Mouse (Mus musculus) heart, embryonic 13.5 days (tissue): ENCODE data around the gene Cyp2j7. TPM values are rescaled to one million over a fixed set of nuclear protein-coding genes. Genes with fewer than 3 reads are reported as not detected.

Experiments used
- polyA plus RNA-seq: library from polyadenylated mRNA; unstranded; fragments of >200 nt; fragmentation: Nextera tagmentation; extraction: Ambion mirVana; gene quantifications from 2 replicates; pipeline ENCODE4 v1.2.1, GENCODE M21; 2015

The Cyp2j7 gene
- polyA plus RNA-seq, 1 experiment from 2014 or later = not detected

Other genes starting within 250 kb of the Cyp2j7 start
- gene Cyp2j13, start 159.1 kb downstream of the Cyp2j7 start, polyA plus RNA-seq = not detected in 2 replicates
- gene Cyp2j12, start 95.5 kb downstream of the Cyp2j7 start, polyA plus RNA-seq = not detected in 2 replicates
- not detected in 2 replicates for gene Cyp2j11, start 112.0 kb upstream of the Cyp2j7 start, polyA plus RNA-seq